Mouse (Mus musculus) erythroblast, embryonic 14.5 days (primary cell): ENCODE measurements around the gene Dgkg.

ENCODE experiments used
- GATA1 ChIP-seq: IDR thresholded peaks from 2 replicates; pipeline ENCODE4 v1.6.1; 2012; ENCODE audit warnings: low read length, inconsistent platforms, mixed read lengths
- TAL1 ChIP-seq: IDR thresholded peaks from 3 replicates; pipeline ENCODE4 v1.6.1; 2012; ENCODE audit warnings: low read length, inconsistent platforms, mixed read lengths

- TF ChIP-seq GATA1, result no peak
- no peak for TF ChIP-seq TAL1
Measured at GRCm38 (mm10) chr16:22577656-22578055, 79.4 kb downstream of the Dgkg start.
